Mouse (Mus musculus) erythroblast, embryonic 14.5 days (primary cell): ENCODE results near the gene Rasgef1a. TPM values are rescaled to one million over a fixed set of nuclear protein-coding genes. Genes with fewer than 3 reads are reported as not detected.

Source experiments
- H3K27me3 ChIP-seq: 2 replicates; pipeline ENCODE4 v1.6.1; 2012; ENCODE audit warnings: inconsistent platforms; ENCODE audit not compliant: control insufficient read depth
- H3K36me3 ChIP-seq: 2 replicates; pipeline ENCODE4 v1.6.1; 2012; ENCODE audit warnings: mild to moderate bottlenecking, inconsistent platforms; ENCODE audit not compliant: control insufficient read depth
- H3K4me1 ChIP-seq: 2 replicates; pipeline ENCODE4 v1.6.1; 2012; ENCODE audit warnings: inconsistent platforms; ENCODE audit not compliant: control insufficient read depth
- H3K4me3 ChIP-seq: replicated peaks from 2 replicates; pipeline ENCODE3; 2012; ENCODE audit warnings: moderate library complexity, mild to moderate bottlenecking, inconsistent platforms
- H3K9me3 ChIP-seq: 2 replicates; pipeline ENCODE4 v1.6.1; 2012; ENCODE audit warnings: low read length, inconsistent platforms, mixed read lengths; ENCODE audit not compliant: control insufficient read depth
- GATA1 ChIP-seq: IDR thresholded peaks from 2 replicates; pipeline ENCODE4 v1.6.1; 2012; ENCODE audit warnings: low read length, inconsistent platforms, mixed read lengths
- TAL1 ChIP-seq: IDR thresholded peaks from 3 replicates; pipeline ENCODE4 v1.6.1; 2012; ENCODE audit warnings: low read length, inconsistent platforms, mixed read lengths
- polyA plus RNA-seq: library from polyadenylated mRNA; stranded (reverse); fragments of >175 nt; gene quantifications from 2 replicates; pipeline ENCODE4 v1.2.3, GENCODE M21; 2012

Gene Rasgef1a
- polyA plus RNA-seq, 1 experiment = not detected

- no peaks in the 10 kb centered on the region for H3K36me3 ChIP-seq
- H3K4me1 ChIP-seq = no peaks in the 10 kb centered on the region
- no peaks in the 10 kb centered on the region; the same call in 1 of the 2 replicates for H3K27me3 ChIP-seq
- no peaks in the 10 kb centered on the region for H3K9me3 ChIP-seq
- no peak for TF ChIP-seq GATA1
- TF ChIP-seq TAL1 = no peak
- no peak overlapping the region for H3K4me3 ChIP-seq
These were observed 10.0 kb upstream of the Rasgef1a start for GRCm38 (mm10) chr6:118001272-118001671.

GRCm38 (mm10) chr6:118007302-118007701, 3.9 kb upstream of the Rasgef1a start:
- Histone ChIP-seq H3K4me3 (no peak overlapping the region), H3K4me1 (no peaks in the 10 kb centered on the region), H3K27me3 (peaks cover 25% of the 10 kb centered on the region), H3K36me3 (no peaks in the 10 kb centered on the region), H3K9me3 (no peaks in the 10 kb centered on the region)
- TF ChIP-seq TAL1 (no peak), GATA1 (no peak)

GRCm38 (mm10) chr6:118007843-118008539, 3.2 kb upstream of the Rasgef1a start:
- no peak for TF ChIP-seq GATA1
- no peak for TF ChIP-seq TAL1
- no peaks in the 10 kb centered on the region for H3K9me3 ChIP-seq

GRCm38 (mm10) chr6:118010256-118010655, 982 bp upstream of the Rasgef1a start:
- H3K27me3 ChIP-seq = peaks cover 32% of the 10 kb centered on the region
- H3K4me1 ChIP-seq = no peaks in the 10 kb centered on the region
- no peak for TF ChIP-seq TAL1
- TF ChIP-seq GATA1 = no peak

More at GRCm38 (mm10) chr6:118007843-118008539, 3.2 kb upstream of the Rasgef1a start:
- peaks cover 28% of the 10 kb centered on the region for H3K27me3 ChIP-seq
- H3K4me3 ChIP-seq = no peak overlapping the region
- no peaks in the 10 kb centered on the region for H3K36me3 ChIP-seq
- H3K4me1 ChIP-seq = no peaks in the 10 kb centered on the region

GRCm38 (mm10) chr6:118011616-118012316, 528 bp downstream of the Rasgef1a start:
- H3K9me3 ChIP-seq = no peaks in the 10 kb centered on the region
- TF ChIP-seq TAL1 = no peak
- no peak for TF ChIP-seq GATA1
- peaks cover 32% of the 10 kb centered on the region for H3K27me3 ChIP-seq
- no peaks in the 10 kb centered on the region for H3K36me3 ChIP-seq
- no peaks in the 10 kb centered on the region for H3K4me1 ChIP-seq
- no peak overlapping the region for H3K4me3 ChIP-seq

More at GRCm38 (mm10) chr6:118010256-118010655, 982 bp upstream of the Rasgef1a start:
- H3K9me3 ChIP-seq = no peaks in the 10 kb centered on the region
- H3K4me3 ChIP-seq = no peak overlapping the region
- H3K36me3 ChIP-seq = no peaks in the 10 kb centered on the region

GRCm38 (mm10) chr6:118012317-118012700, 1.1 kb downstream of the Rasgef1a start:
- H3K4me1 ChIP-seq = no peaks in the 10 kb centered on the region

GRCm38 (mm10) chr6:118012987-118013866, 2.0 kb downstream of the Rasgef1a start:
- Histone ChIP-seq H3K9me3 (no peaks in the 10 kb centered on the region), H3K27me3 (peaks cover 32% of the 10 kb centered on the region)
- no peak for TF ChIP-seq TAL1
- no peak for TF ChIP-seq GATA1

More at GRCm38 (mm10) chr6:118012317-118012700, 1.1 kb downstream of the Rasgef1a start:
- no peak for TF ChIP-seq TAL1
- TF ChIP-seq GATA1 = no peak
- Histone ChIP-seq H3K36me3 (no peaks in the 10 kb centered on the region), H3K4me3 (no peak overlapping the region), H3K27me3 (peaks cover 32% of the 10 kb centered on the region), H3K9me3 (no peaks in the 10 kb centered on the region)

GRCm38 (mm10) chr6:118014881-118015280, 3.6 kb downstream of the Rasgef1a start:
- Histone ChIP-seq H3K27me3 (peaks cover 30% of the 10 kb centered on the region), H3K36me3 (no peaks in the 10 kb centered on the region), H3K4me1 (no peaks in the 10 kb centered on the region), H3K4me3 (no peak overlapping the region), H3K9me3 (no peaks in the 10 kb centered on the region)
- TF ChIP-seq GATA1 (no peak), TAL1 (no peak)

More at GRCm38 (mm10) chr6:118012987-118013866, 2.0 kb downstream of the Rasgef1a start:
- Histone ChIP-seq H3K36me3 (no peaks in the 10 kb centered on the region), H3K4me3 (no peak overlapping the region), H3K4me1 (no peaks in the 10 kb centered on the region)
